ENCODE assay signal across 8 mouse cellular contexts in genomic region chr11:54027131-54028043, GRCm38 (mm10). TPM values are rescaled to one million over a fixed set of nuclear protein-coding genes. Genes with fewer than 3 reads are reported as not detected.
A peak's percentile ranks its signal among the peaks of the same experiment; 100 is the strongest.
DNase-seq lines count a peak whose midpoint lies in the region; ATAC-seq and TF ChIP-seq lines count a peak whose summit lies in the region.

No protein-coding gene starts in this region.

- TF ChIP-seq POLR2A in testis, adult 2 months (IDR thresholded peaks at IDR 0.05; ENCODE audit: control insufficient read depth, low read depth, low read length): no peak

- no peaks in the 10 kb centered on the region for H3K27me3 ChIP-seq in testis, adult 2 months (ENCODE audit: control insufficient read depth, insufficient read depth, low read length)
- no peaks in the 10 kb centered on the region for H3K27me3 ChIP-seq in hindbrain, embryonic 15.5 days
- H3K27me3 ChIP-seq in midbrain, embryonic 12.5 days: peaks cover 45% of the 10 kb centered on the region

- H3K4me3 ChIP-seq in testis, adult 2 months (ENCODE audit: control insufficient read depth, low read depth, low read length): peak overlapping the region; percentile 66
- H3K4me3 ChIP-seq in hindbrain, embryonic 15.5 days: peak overlapping the region; percentile 57
- peak overlapping the region; percentile 51 for H3K4me3 ChIP-seq in midbrain, embryonic 12.5 days

- no peak overlapping the region for H3K27ac ChIP-seq in testis, adult 2 months (ENCODE audit: control insufficient read depth, insufficient read depth, low read depth, low read length)
- H3K27ac ChIP-seq in hindbrain, embryonic 15.5 days (replicated peaks): peak overlapping the region; percentile 42; the same call in 1 of the 2 replicates
- H3K27ac ChIP-seq in midbrain, embryonic 12.5 days (replicated peaks): no peak overlapping the region

- DNase-seq in adrenal gland, postnatal 14 days: peak; percentile 41
- no peak for DNase-seq in adrenal gland, postnatal 4 days (ENCODE audit: low spot score in 2 of 2)
- no peak for DNase-seq in testis, postnatal 14 days (ENCODE audit: low spot score)
- DNase-seq in urinary bladder, postnatal 4 days (ENCODE audit: low spot score in 2 of 2): no peak
- no peak for DNase-seq in urinary bladder, postnatal 14 days (ENCODE audit: low spot score)

- peak overlapping the region; percentile 59 for H3K9ac ChIP-seq in hindbrain, embryonic 15.5 days
- H3K9ac ChIP-seq in midbrain, embryonic 12.5 days (replicated peaks): peak overlapping the region; percentile 61

- H3K36me3 ChIP-seq in testis, adult 2 months (ENCODE audit: control insufficient read depth, insufficient read depth, low read length): no peaks in the 10 kb centered on the region
- H3K36me3 ChIP-seq in hindbrain, embryonic 15.5 days: no peaks in the 10 kb centered on the region
- H3K36me3 ChIP-seq in midbrain, embryonic 12.5 days: no peaks in the 10 kb centered on the region

- H3K4me2 ChIP-seq in hindbrain, embryonic 15.5 days: peak overlapping the region; percentile 97
- peak overlapping the region; percentile 88 for H3K4me2 ChIP-seq in midbrain, embryonic 12.5 days (replicated peaks)

- ATAC-seq in hindbrain, embryonic 15.5 days (ENCODE audit: low FRiP score, low read depth): peak; percentile 65
- ATAC-seq in midbrain, embryonic 12.5 days (ENCODE audit: low FRiP score, low read depth): no peak

- WGBS in hindbrain, embryonic 15.5 days: 17% methylated on average over 31 of the region's 31 CpGs
- 16% methylated on average over 31 of the region's 31 CpGs for WGBS in midbrain, embryonic 12.5 days

- TF ChIP-seq CTCF in testis, adult 2 months (IDR thresholded peaks at IDR 0.05; ENCODE audit: control insufficient read depth, insufficient read depth, insufficient replicate concordance, low read depth, low read length): no peak

- H3K9me3 ChIP-seq in hindbrain, embryonic 15.5 days: no peaks in the 10 kb centered on the region
- no peaks in the 10 kb centered on the region for H3K9me3 ChIP-seq in midbrain, embryonic 12.5 days

- H3K4me1 ChIP-seq in testis, adult 2 months (ENCODE audit: control insufficient read depth, insufficient read depth, low read length): peaks cover 11% of the 10 kb centered on the region
- peaks cover 26% of the 10 kb centered on the region for H3K4me1 ChIP-seq in hindbrain, embryonic 15.5 days (replicated peaks)
- peaks cover 8% of the 10 kb centered on the region for H3K4me1 ChIP-seq in midbrain, embryonic 12.5 days

RNA-seq across cellular contexts. Expression of gene Slc22a4, which starts 0.5 kb away (rescaled TPM):
- 3.5 and 7.2 TPM in 2 replicates for total RNA-seq in adrenal gland, postnatal 14 days (2021)
- 1 to 10 TPM; 4.6 to 5.0 TPM for total RNA-seq in adrenal gland, postnatal 4 days (2021)
- polyA plus RNA-seq in testis, adult 2 months (2012; rRNA removed): 0.47 and 0.57 TPM in 2 replicates
- polyA plus RNA-seq in hindbrain, embryonic 15.5 days (2015; fragmentation: Nextera tagmentation; extraction: Ambion mirVana): 4.4 and 5.3 TPM in 2 replicates
- 1.3 and 2.1 TPM in 2 replicates for polyA plus RNA-seq in midbrain, embryonic 12.5 days (2016; fragmentation: Nextera tagmentation; extraction: Ambion mirVana)

RNA-seq across cellular contexts. Expression of gene Pdlim4, which starts 41.4 kb away (rescaled TPM):
- 12.6 and 15.0 TPM in 2 replicates for total RNA-seq in adrenal gland, postnatal 14 days (2021)
- 10 to 100 TPM; 34.7 to 38.8 TPM for total RNA-seq in adrenal gland, postnatal 4 days (2021)
- 4.4 and 7.2 TPM in 2 replicates for polyA plus RNA-seq in testis, adult 2 months (2012; rRNA removed)
- 28.2 and 33.4 TPM in 2 replicates for polyA plus RNA-seq in hindbrain, embryonic 15.5 days (2015; fragmentation: Nextera tagmentation; extraction: Ambion mirVana)
- 30.7 and 36.4 TPM in 2 replicates for polyA plus RNA-seq in midbrain, embryonic 12.5 days (2016; fragmentation: Nextera tagmentation; extraction: Ambion mirVana)

RNA-seq across cellular contexts. Expression of gene Slc22a21, which starts 47.3 kb away (rescaled TPM):
- total RNA-seq in adrenal gland, postnatal 14 days (2021): 4.6 and 5.7 TPM in 2 replicates
- 1 to 10 TPM; 7.8 to 9.8 TPM for total RNA-seq in adrenal gland, postnatal 4 days (2021)
- polyA plus RNA-seq in testis, adult 2 months (2012; rRNA removed): 67.2 and 68.6 TPM in 2 replicates
- polyA plus RNA-seq in hindbrain, embryonic 15.5 days (2015; fragmentation: Nextera tagmentation; extraction: Ambion mirVana): 3.1 and 3.7 TPM in 2 replicates
- polyA plus RNA-seq in midbrain, embryonic 12.5 days (2016; fragmentation: Nextera tagmentation; extraction: Ambion mirVana): 2.4 and 2.5 TPM in 2 replicates

Comparison
In these comparisons a context has a peak if more than half of its experiments do, and no peak if none do; other contexts are left out.
1. RNA of gene Slc22a21, which starts 47.3 kb away (polyA plus RNA-seq): 67.2 to 68.6 TPM in testis, adult 2 months; 3.1 to 3.7 TPM in hindbrain, embryonic 15.5 days and 2.4 to 2.5 TPM in midbrain, embryonic 12.5 days; every median in the first group is over 10 times any median in the second.
2. Peak in every context shown above with its lines, with median percentiles within 50 percentile points of each other: H3K4me3 ChIP-seq.